Comparison of ENCODE assay signal across 23 mouse cellular contexts in genomic region chr14:19995943-19996342, GRCm38 (mm10). TPM values are rescaled to one million over a fixed set of nuclear protein-coding genes. Genes with fewer than 3 reads are reported as not detected.
A peak's percentile ranks its signal among the peaks of the same experiment; 100 is the strongest.
DNase-seq lines count a peak whose midpoint lies in the region; ATAC-seq and TF ChIP-seq lines count a peak whose summit lies in the region.
"Had no signal": no experiment of that assay in that cellular context is flagged by ENCODE, and none has a peak within 500 bp of the region (broad histone marks: within the 10 kb centered on the region; RNA-seq: fewer than 3 reads in every experiment).

No protein-coding gene starts in this region.

- H3K9me3 ChIP-seq in liver, embryonic 11.5 days (ENCODE audit: control insufficient read depth, low read length): no peaks in the 10 kb centered on the region
- H3K9me3 ChIP-seq in liver, postnatal 0 days (ENCODE audit: low read length): no peaks in the 10 kb centered on the region
- H3K9me3 ChIP-seq in E14TG2a.4 (ENCODE audit: low read length): no peaks in the 10 kb centered on the region

- no peaks in the 10 kb centered on the region; the same call in 1 of the 2 replicates for H3K4me1 ChIP-seq in liver, adult 2 months (ENCODE audit: control insufficient read depth, insufficient read depth, low read length)
- no peaks in the 10 kb centered on the region for H3K4me1 ChIP-seq in liver, embryonic 11.5 days (replicated peaks; ENCODE audit: control insufficient read depth, insufficient read depth, low read length)
- no peaks in the 10 kb centered on the region for H3K4me1 ChIP-seq in liver, postnatal 0 days (ENCODE audit: insufficient read depth)
- peaks cover 79% of the 10 kb centered on the region for H3K4me1 ChIP-seq in E14TG2a.4 (replicated peaks; ENCODE audit: low read depth, low read length)

- intact Hi-C loops in heart, postnatal 36 days (cut with DNase I): no loop called here

- peak; percentile 12 for DNase-seq in heart, adult 11 months
- DNase-seq in heart, postnatal 36 days: no peak
- DNase-seq in liver, adult 2 months (ENCODE audit: extremely low read depth, low read depth, low spot score): peak; percentile 69
- no peak for DNase-seq in liver, embryonic 11.5 days (ENCODE audit: low spot score)
- DNase-seq in liver, postnatal 0 days: no peak
- no peak for DNase-seq in liver
- DNase-seq: adrenal gland, adult 2 months; adrenal gland, adult 8-10 months; adrenal gland, postnatal 10 days; adrenal gland, postnatal 14 days; adrenal gland, postnatal 25 days; adrenal gland, postnatal 36 days; B cell, adult 2 months; cerebellum, adult 11 months; cerebellum, adult 11-12 months; cerebellum, adult 18-20 months had no signal

- no peaks in the 10 kb centered on the region for H3K79me2 ChIP-seq in liver, adult 2 months (ENCODE audit: control insufficient read depth, insufficient read depth, low read length)

- no peak for TF ChIP-seq EP300 in liver, postnatal 0 days (IDR thresholded peaks at IDR 0.05; ENCODE audit: low read depth)

- H3K27ac ChIP-seq in liver, adult 2 months (replicated peaks; ENCODE audit: insufficient read depth, low read depth, low read length): no peak overlapping the region
- no peak overlapping the region for H3K27ac ChIP-seq in liver, embryonic 11.5 days (ENCODE audit: low read depth, low read length)
- no peak overlapping the region for H3K27ac ChIP-seq in liver, postnatal 0 days (ENCODE audit: low read depth)

- H3K4me2 ChIP-seq in liver, embryonic 11.5 days: no peak overlapping the region
- H3K4me2 ChIP-seq in liver, postnatal 0 days (ENCODE audit: low read depth, low read length): no peak overlapping the region

- ATAC-seq in liver, embryonic 11.5 days (replicated peaks; ENCODE audit: low FRiP score): no peak
- ATAC-seq in liver, postnatal 0 days: peak; percentile 54
- ATAC-seq in megakaryocyte-erythroid progenitor cell, adult 5-6 weeks (replicated peaks; ENCODE audit: low FRiP score, low TSS enrichment, poor library complexity, severe bottlenecking): no peak
- ATAC-seq: activated CD4-positive, CD25-positive, alpha-beta regulatory T cell, adult 4 months; CD4-positive, CD25-positive, alpha-beta regulatory T cell, adult 4 months; Patski had no signal

- no peaks in the 10 kb centered on the region for H3K36me3 ChIP-seq in liver, adult 2 months (ENCODE audit: control insufficient read depth, insufficient read depth, low read length)
- no peaks in the 10 kb centered on the region for H3K36me3 ChIP-seq in liver, embryonic 11.5 days (ENCODE audit: control insufficient read depth, insufficient read depth, low read length)
- H3K36me3 ChIP-seq in liver, postnatal 0 days (replicated peaks; ENCODE audit: insufficient read depth, low read length): no peaks in the 10 kb centered on the region
- no peaks in the 10 kb centered on the region for H3K36me3 ChIP-seq in E14TG2a.4 (ENCODE audit: insufficient read depth, low read length)
- H3K36me3 ChIP-seq: G1E had no signal

- 22% methylated on average over 4 of the region's 4 CpGs for WGBS in liver, adult 2 months
- 66% methylated on average over 4 of the region's 4 CpGs for WGBS in liver, embryonic 11.5 days
- 63% methylated on average over 4 of the region's 4 CpGs for WGBS in liver, postnatal 0 days (ENCODE audit: insufficient replicate concordance)

- TF ChIP-seq CTCF in liver, adult 2 months (IDR thresholded peaks at IDR 0.05; ENCODE audit: low read depth, low read length): no peak
- TF ChIP-seq CTCF in liver, postnatal 0 days (IDR thresholded peaks at IDR 0.05; ENCODE audit: low read depth): no peak
- TF ChIP-seq CTCF in E14TG2a.4 (conservative IDR thresholded peaks at IDR 0.05; ENCODE audit: low read length): no peak

- no peak for TF ChIP-seq POLR2A in liver, adult 2 months (IDR thresholded peaks at IDR 0.05; ENCODE audit: extremely low read depth, insufficient read depth, low read length)

- no peak overlapping the region for H3K9ac ChIP-seq in liver, adult 2 months (ENCODE audit: low read depth, low read length)
- no peak overlapping the region for H3K9ac ChIP-seq in liver, embryonic 11.5 days (ENCODE audit: low read depth, low read length)
- H3K9ac ChIP-seq in liver, postnatal 0 days (replicated peaks): no peak overlapping the region

- H3K4me3 ChIP-seq in liver, adult 2 months (ENCODE audit: insufficient read depth, low read depth, low read length): no peak overlapping the region
- no peak overlapping the region for H3K4me3 ChIP-seq in liver, embryonic 11.5 days (ENCODE audit: low read depth, low read length)
- no peak overlapping the region for H3K4me3 ChIP-seq in liver, postnatal 0 days (ENCODE audit: low read depth, low read length)
- peak overlapping the region; percentile 52; the same call in 1 of the 2 replicates for H3K4me3 ChIP-seq in E14TG2a.4 (replicated peaks; ENCODE audit: low read length)

- H3K27me3 ChIP-seq in liver, adult 2 months (ENCODE audit: control insufficient read depth, insufficient read depth, low read length): no peaks in the 10 kb centered on the region
- H3K27me3 ChIP-seq in liver, embryonic 11.5 days (replicated peaks; ENCODE audit: control insufficient read depth, insufficient read depth, low read length): no peaks in the 10 kb centered on the region
- no peaks in the 10 kb centered on the region for H3K27me3 ChIP-seq in liver, postnatal 0 days (ENCODE audit: insufficient read depth, low read length)
- no peaks in the 10 kb centered on the region for H3K27me3 ChIP-seq in E14TG2a.4 (ENCODE audit: insufficient read depth, low read length)
- H3K27me3 ChIP-seq: CH12.LX had no signal

RNA-seq across cellular contexts. Expression of gene Gng2, which starts 18.5 kb away (rescaled TPM):
- total RNA-seq in heart, postnatal 36 days (2021): 10 to 100 TPM in 1 of 2 experiments, 1 to 10 TPM in 1; 8.7 to 13.6 TPM
- total RNA-seq in liver, adult 2 months (2014; rRNA removed): 1.1 and 1.8 TPM in 2 replicates
- polyA plus RNA-seq in liver, adult 2 months (2012; rRNA removed): 0.57 and 0.95 TPM in 2 replicates
- polyA plus RNA-seq in liver, embryonic 11.5 days (2014; fragmentation: Nextera tagmentation; extraction: Ambion mirVana): 23.7 and 32.7 TPM in 2 replicates
- polyA plus RNA-seq in liver, postnatal 0 days (2015; fragmentation: Nextera tagmentation; extraction: Ambion mirVana): 6.2 and 8.3 TPM in 2 replicates
- total RNA-seq in megakaryocyte-erythroid progenitor cell, adult 5-6 weeks (2014; fragmentation: Nextera tagmentation): 1.2 and 11.6 TPM in 2 replicates
- total RNA-seq in megakaryocyte-erythroid progenitor cell, adult 5-6 weeks (2017): 5.7 and 11.8 TPM in 2 replicates

Comparison
In these comparisons a context has a peak if more than half of its experiments do, and no peak if none do; other contexts are left out.
1. DNase-seq: peak in heart, adult 11 months (single experiment) and liver, adult 2 months (single experiment); none in heart, postnatal 36 days (0 of 2), liver, embryonic 11.5 days (single experiment), liver, postnatal 0 days (single experiment) and liver (single experiment).